Mouse (Mus musculus): ENCODE measurements at regions not wholly inside any gene's neighbourhood (a gene's known extent, or its start where the extent isn't known, plus 50 kb on each side); places are given as distances from the start of the nearest gene placed in this dataset.

DNA sequence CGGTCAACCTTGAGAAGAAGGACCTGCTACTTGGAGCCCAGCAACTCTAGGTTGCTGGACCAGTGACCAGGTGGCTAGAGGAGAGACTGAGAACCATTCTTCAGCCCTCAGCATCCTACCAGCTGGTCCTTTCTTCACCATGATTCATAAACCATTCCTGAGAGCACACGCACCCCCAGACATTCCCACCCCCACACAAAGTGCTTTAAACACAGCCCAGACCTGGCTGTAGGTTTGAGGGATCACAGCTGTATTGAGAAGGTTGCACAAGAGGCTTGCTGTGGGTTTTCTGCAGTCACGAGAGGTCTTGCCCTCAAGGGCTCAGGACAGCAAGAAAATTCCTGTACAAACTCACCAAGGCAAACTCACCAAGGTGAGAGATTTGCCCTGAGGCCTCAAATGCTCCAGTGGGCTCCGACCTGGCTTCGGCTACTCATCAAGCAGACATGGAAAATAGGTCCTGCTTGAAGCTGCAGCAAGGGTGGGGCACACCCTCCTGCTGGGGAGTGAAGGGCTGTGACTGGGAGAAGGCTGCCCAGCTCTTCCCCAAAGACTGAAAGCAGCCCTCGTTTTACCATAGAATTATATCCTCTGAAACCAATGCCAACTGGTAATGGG is 161.9 kb upstream of the Lnx1 start:
- H3K9ac ChIP-seq = no peak overlapping the region
- 67% methylated on average over 6 of the region's 6 CpGs for WGBS
- H3K27me3 ChIP-seq = no peaks in the 10 kb centered on the region
- H3K4me3 ChIP-seq (replicated peaks) = no peak overlapping the region
- H3K4me2 ChIP-seq = no peak overlapping the region
- no peak for ATAC-seq (replicated peaks; ENCODE audit: low FRiP score)
- H3K36me3 ChIP-seq = no peaks in the 10 kb centered on the region
- peaks cover 3% of the 10 kb centered on the region; the same call in 1 of the 2 replicates for H3K4me1 ChIP-seq
- no peak overlapping the region for H3K27ac ChIP-seq
- H3K9me3 ChIP-seq (replicated peaks) = no peaks in the 10 kb centered on the region

DNA sequence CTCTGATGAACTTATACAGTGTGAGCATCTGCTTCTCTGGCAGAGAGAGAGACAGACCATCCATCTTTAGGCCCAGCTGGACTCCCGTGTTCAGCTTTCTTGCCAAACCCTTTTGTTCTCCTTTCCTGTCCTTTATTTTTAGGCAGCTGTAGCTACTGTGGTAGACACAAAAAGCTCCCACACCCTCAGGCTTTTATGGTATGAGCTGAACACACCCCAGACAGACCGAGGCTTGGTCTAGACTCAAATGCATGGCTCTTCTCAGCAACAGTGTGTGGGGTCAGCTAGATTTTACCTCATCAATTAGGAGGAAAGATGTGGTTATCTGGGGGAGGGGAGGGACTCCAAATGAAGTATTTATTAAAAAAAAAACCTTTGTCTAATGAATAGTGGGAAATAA is 158.6 kb upstream of the Lnx1 start:
- no peaks in the 10 kb centered on the region for H3K36me3 ChIP-seq
- no peak overlapping the region for H3K27ac ChIP-seq
- peaks cover 3% of the 10 kb centered on the region; the same call in 1 of the 2 replicates for H3K4me1 ChIP-seq
- no peak overlapping the region for H3K4me3 ChIP-seq (replicated peaks)
- H3K9me3 ChIP-seq (replicated peaks) = no peaks in the 10 kb centered on the region
- WGBS = 38% methylated on average over 2 of the region's 2 CpGs
- H3K9ac ChIP-seq = no peak overlapping the region
- ATAC-seq (replicated peaks; ENCODE audit: low FRiP score) = no peak
- no peaks in the 10 kb centered on the region for H3K27me3 ChIP-seq
- H3K4me2 ChIP-seq = no peak overlapping the region

DNA sequence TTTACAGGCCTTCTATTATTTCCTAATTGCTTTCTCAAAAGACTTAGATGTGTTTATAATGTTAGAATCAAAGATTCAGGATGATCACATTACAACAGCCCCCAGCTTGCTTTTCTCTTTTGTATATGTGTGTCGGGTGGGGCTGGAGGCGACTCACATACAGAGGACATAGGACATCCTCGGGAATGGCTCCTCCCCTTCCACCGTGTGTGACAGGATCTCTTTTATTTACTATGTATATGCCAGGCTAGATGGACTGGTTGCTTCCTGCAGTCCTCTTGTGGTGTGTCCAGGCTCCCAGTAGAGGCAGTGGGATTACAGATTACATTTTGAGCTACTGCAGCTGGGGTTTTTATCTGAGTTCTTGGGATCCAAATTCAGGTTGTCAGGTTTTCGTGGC is 155.1 kb upstream of the Lnx1 start:
- Histone ChIP-seq H3K9ac (no peak overlapping the region), H3K9me3 (replicated peaks) (no peaks in the 10 kb centered on the region), H3K4me1 (no peaks in the 10 kb centered on the region), H3K4me3 (replicated peaks) (no peak overlapping the region), H3K27me3 (no peaks in the 10 kb centered on the region), H3K4me2 (no peak overlapping the region), H3K27ac (no peak overlapping the region), H3K36me3 (no peaks in the 10 kb centered on the region)
- no peak for ATAC-seq (replicated peaks; ENCODE audit: low FRiP score)
- 49% methylated on average over 5 of the region's 5 CpGs for WGBS

DNA sequence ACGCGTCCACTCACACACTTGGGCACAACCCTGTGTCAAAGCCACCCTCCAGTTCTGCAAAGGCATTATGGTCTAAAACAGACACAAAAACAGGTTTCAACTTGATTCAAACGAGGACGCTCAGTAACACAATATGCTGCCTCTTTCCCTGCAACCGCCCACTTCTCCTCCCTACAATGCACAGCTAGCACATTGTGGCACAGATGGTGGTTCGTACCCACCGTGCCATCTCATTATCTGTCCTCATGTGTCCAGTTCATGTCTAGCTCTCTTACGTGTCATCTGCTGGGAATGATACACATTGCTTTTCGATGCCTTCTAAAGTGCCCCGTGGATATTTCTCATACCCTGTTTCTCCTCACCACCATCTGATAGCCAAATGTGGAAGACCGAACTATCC is 154.4 kb upstream of the Lnx1 start:
- no peak overlapping the region for H3K9ac ChIP-seq
- 90% methylated on average over 11 of the region's 11 CpGs for WGBS
- no peak overlapping the region for H3K27ac ChIP-seq
- no peaks in the 10 kb centered on the region for H3K4me1 ChIP-seq
- no peak overlapping the region for H3K4me3 ChIP-seq (replicated peaks)
- no peak overlapping the region for H3K4me2 ChIP-seq
- no peaks in the 10 kb centered on the region for H3K27me3 ChIP-seq
- ATAC-seq (replicated peaks; ENCODE audit: low FRiP score) = no peak
- no peaks in the 10 kb centered on the region for H3K9me3 ChIP-seq (replicated peaks)
- no peaks in the 10 kb centered on the region for H3K36me3 ChIP-seq

DNA sequence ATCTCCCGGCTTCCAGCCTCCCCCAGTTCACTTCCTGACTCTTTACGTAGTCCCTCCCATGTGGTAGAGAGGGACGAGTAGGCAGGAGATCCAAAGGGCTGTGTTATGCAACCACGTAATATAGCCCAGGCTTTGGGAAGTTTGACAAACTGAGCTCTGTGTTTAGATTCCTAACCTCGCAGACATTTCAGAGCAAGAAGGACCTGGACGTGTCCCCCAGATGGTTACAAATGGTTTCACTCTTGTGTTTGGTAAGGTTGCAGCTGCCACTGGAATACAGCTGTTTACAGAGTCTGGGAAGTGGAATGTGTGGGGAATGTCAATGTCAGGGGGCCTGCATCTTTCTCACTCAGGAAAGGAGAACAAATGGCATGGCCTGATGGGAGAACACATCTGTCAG is 145.1 kb upstream of the Lnx1 start:
- Histone ChIP-seq H3K36me3 (no peaks in the 10 kb centered on the region), H3K4me3 (replicated peaks) (no peak overlapping the region), H3K4me2 (no peak overlapping the region), H3K9ac (no peak overlapping the region), H3K27me3 (no peaks in the 10 kb centered on the region), H3K4me1 (no peaks in the 10 kb centered on the region), H3K27ac (no peak overlapping the region), H3K9me3 (replicated peaks) (no peaks in the 10 kb centered on the region)
- WGBS = 55% methylated on average over 6 of the region's 6 CpGs
- ATAC-seq (replicated peaks; ENCODE audit: low FRiP score) = no peak

DNA sequence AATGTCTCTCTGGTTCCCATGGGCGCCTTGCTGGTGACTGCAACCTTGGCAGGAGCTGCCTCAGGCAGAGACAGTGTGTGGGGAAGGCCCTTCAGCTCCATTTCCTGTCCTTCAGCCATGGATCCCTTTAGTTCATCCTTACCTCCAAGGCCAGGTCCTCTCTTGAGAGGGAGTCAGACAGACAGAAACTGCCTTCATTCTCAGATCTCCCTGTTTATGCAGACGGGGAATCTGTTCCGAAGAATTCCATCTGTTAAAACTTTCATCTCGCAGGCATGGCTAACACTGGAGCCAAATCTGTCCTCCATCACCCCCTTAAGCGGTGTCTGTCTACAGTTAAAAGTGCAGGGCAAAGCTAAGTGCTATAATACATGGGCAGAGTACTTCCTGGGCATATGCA is 144.0 kb upstream of the Lnx1 start:
- Histone ChIP-seq H3K4me2 (no peak overlapping the region), H3K27me3 (no peaks in the 10 kb centered on the region), H3K27ac (no peak overlapping the region), H3K36me3 (no peaks in the 10 kb centered on the region), H3K9ac (no peak overlapping the region), H3K4me1 (no peaks in the 10 kb centered on the region), H3K4me3 (replicated peaks) (no peak overlapping the region), H3K9me3 (replicated peaks) (no peaks in the 10 kb centered on the region)
- ATAC-seq (replicated peaks; ENCODE audit: low FRiP score) = no peak
- WGBS = 78% methylated on average over 5 of the region's 5 CpGs

DNA sequence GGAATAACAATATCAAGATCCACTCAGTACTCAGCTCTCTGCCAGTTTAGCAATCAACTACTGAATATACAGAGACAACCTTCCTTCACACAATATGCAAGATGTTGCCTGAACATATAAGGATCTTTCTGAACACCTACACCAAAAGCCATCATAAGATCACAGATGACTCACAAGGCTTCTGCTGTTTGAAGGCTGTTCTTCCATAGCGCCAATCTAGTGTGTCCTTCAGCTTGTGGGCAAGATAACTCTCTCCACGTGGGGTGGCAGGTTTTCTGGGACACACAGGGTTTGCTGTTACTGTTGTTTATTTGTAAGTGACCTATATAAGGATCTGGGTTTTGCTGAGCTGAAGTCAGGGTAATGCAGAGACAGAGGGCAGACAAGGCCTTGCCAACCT is 131.7 kb upstream of the Lnx1 start:
- Histone ChIP-seq H3K9ac (no peak overlapping the region), H3K36me3 (no peaks in the 10 kb centered on the region), H3K4me1 (peaks cover 11% of the 10 kb centered on the region), H3K4me2 (no peak overlapping the region), H3K4me3 (replicated peaks) (no peak overlapping the region), H3K9me3 (replicated peaks) (no peaks in the 10 kb centered on the region), H3K27ac (no peak overlapping the region), H3K27me3 (no peaks in the 10 kb centered on the region)
- 80% methylated on average over 2 of the region's 2 CpGs for WGBS
- no peak for ATAC-seq (replicated peaks; ENCODE audit: low FRiP score)

DNA sequence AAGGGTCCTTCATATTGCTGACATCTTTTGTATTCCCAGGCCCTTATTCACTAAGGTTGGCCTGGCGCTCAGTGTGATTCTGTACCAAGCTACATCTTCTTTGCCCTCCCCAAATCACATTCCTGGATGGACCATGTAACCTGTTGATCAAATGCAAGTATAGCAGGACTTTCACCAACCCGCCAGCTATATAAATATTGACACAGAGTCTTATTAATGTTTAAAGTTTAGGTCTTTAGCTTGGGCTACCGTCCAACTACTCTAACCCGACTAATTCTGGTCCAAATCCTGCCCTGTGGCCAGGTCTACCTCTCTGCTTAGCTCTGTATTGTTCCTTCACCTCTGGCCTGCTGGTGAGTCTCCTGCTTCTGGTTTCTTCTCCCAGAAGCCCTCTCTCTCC is 131.2 kb upstream of the Lnx1 start:
- no peak overlapping the region for H3K27ac ChIP-seq
- peaks cover 10% of the 10 kb centered on the region for H3K4me1 ChIP-seq
- ATAC-seq (replicated peaks; ENCODE audit: low FRiP score) = no peak
- no peak overlapping the region for H3K4me2 ChIP-seq
- H3K9me3 ChIP-seq (replicated peaks) = no peaks in the 10 kb centered on the region
- no peaks in the 10 kb centered on the region for H3K27me3 ChIP-seq
- H3K36me3 ChIP-seq = no peaks in the 10 kb centered on the region
- H3K4me3 ChIP-seq (replicated peaks) = no peak overlapping the region
- WGBS = 77% methylated on average over 4 of the region's 4 CpGs
- H3K9ac ChIP-seq = no peak overlapping the region

DNA sequence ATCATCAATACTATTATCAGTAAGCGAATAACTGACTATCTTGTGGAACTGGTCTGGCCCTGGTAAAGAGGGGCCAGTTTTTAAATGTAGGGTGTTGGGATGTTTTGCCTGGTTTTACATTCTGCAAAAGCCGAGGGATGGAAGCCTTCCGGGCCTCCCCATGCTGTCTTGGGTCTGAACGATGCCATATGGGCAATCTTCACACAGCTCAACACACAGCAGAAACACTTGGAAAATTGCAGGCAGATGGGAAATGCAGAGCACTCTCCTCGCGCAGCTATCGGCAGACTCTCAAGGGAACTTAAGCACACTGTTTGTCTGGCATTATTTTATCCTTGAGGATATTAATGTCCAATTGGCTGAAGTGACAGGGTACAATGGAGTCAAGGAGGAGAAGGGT is 129.3 kb upstream of the Lnx1 start:
- H3K9ac ChIP-seq = no peak overlapping the region
- H3K4me1 ChIP-seq = peaks cover 21% of the 10 kb centered on the region; the same call in 1 of the 2 replicates
- H3K36me3 ChIP-seq = no peaks in the 10 kb centered on the region
- no peaks in the 10 kb centered on the region for H3K9me3 ChIP-seq (replicated peaks)
- H3K27me3 ChIP-seq = no peaks in the 10 kb centered on the region
- no peak for ATAC-seq (replicated peaks; ENCODE audit: low FRiP score)
- no peak overlapping the region for H3K4me3 ChIP-seq (replicated peaks)
- H3K27ac ChIP-seq = no peak overlapping the region
- no peak overlapping the region for H3K4me2 ChIP-seq
- WGBS = 75% methylated on average over 7 of the region's 7 CpGs

DNA sequence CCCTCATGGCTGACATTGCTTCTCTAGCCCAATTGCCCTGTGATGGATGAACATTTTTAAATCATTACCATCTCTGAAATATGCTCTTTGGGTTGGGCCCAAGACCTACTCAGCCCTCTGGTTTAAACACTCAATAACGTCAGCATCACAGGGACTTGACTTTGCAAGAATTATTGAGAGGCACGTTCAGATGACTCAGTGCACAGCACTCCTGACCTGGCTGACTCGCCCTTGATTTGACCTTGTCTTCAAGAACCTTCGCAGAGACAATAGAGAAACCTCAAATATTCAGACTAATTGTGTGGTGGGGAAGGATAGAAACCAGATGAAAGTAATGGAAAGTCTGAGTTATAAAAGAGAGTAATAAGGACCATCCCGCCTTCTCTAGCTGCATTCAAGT is 127.9 kb upstream of the Lnx1 start:
- Histone ChIP-seq H3K9ac (no peak overlapping the region), H3K4me1 (peaks cover 29% of the 10 kb centered on the region; the same call in 1 of the 2 replicates), H3K27ac (no peak overlapping the region), H3K27me3 (no peaks in the 10 kb centered on the region), H3K4me2 (no peak overlapping the region), H3K4me3 (replicated peaks) (no peak overlapping the region), H3K36me3 (no peaks in the 10 kb centered on the region), H3K9me3 (replicated peaks) (no peaks in the 10 kb centered on the region)
- 50% methylated on average over 5 of the region's 5 CpGs for WGBS
- ATAC-seq (replicated peaks; ENCODE audit: low FRiP score) = no peak

DNA sequence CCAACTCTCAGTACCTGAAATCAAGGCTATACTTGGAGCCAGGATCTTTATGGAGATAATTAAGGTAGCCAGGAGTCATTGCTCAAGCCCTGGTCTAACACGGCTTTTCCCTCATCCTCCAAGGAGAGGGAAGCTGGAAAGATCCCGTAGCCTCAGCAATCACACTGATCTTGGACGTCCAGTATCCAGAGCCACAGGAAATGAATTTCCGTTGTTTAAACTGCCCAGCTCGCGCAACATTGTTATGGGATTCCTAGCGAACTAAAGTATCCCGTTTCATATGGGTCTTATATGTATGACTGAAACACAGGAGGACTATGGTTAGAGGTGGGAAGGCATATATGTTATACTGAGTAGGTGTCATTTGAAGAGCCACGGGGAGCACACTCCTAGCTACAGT is 126.3 kb upstream of the Lnx1 start:
- Histone ChIP-seq H3K4me3 (replicated peaks) (no peak overlapping the region), H3K27me3 (no peaks in the 10 kb centered on the region), H3K36me3 (no peaks in the 10 kb centered on the region), H3K4me2 (no peak overlapping the region), H3K9ac (no peak overlapping the region), H3K4me1 (peaks cover 29% of the 10 kb centered on the region; the same call in 1 of the 2 replicates), H3K27ac (peak overlapping the region; percentile 25; the same call in 1 of the 2 replicates), H3K9me3 (replicated peaks) (no peaks in the 10 kb centered on the region)
- WGBS = 80% methylated on average over 9 of the region's 9 CpGs
- ATAC-seq (replicated peaks; ENCODE audit: low FRiP score) = no peak

DNA sequence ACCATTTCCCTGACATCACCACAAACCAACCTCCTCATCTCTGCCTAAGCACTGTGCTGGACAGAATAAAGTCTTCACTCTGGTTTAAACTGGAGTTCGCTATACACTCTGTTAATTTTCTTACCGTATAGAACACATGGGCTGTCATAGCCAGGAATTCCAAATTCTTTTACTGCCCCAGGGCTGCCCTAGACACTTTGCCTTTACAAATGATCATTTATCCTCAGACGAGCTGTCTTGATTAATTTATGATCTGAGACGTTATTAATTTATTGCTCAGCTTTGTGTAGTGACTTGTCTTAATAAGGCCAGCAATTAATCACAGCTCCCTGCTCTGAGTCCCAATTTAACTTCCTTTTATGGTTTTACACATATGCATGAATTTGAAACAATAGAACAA is 125.2 kb upstream of the Lnx1 start:
- Histone ChIP-seq H3K36me3 (no peaks in the 10 kb centered on the region), H3K4me1 (peaks cover 29% of the 10 kb centered on the region; the same call in 1 of the 2 replicates), H3K27me3 (no peaks in the 10 kb centered on the region), H3K27ac (peak overlapping the region; percentile 64), H3K4me3 (replicated peaks) (no peak overlapping the region), H3K9me3 (replicated peaks) (no peaks in the 10 kb centered on the region), H3K9ac (no peak overlapping the region), H3K4me2 (no peak overlapping the region)
- 15% methylated on average over 4 of the region's 4 CpGs for WGBS
- ATAC-seq (replicated peaks; ENCODE audit: low FRiP score) = peak; percentile 52; the same call in 1 of the 2 replicates

All from kidney, embryonic 15.5 days (tissue).